Mouse (Mus musculus) v-Abl transformed pro-B cells (cell line): ENCODE data around the gene Hspg2.

Source experiments
- in situ Hi-C, 2 experiments: fragments of 400-800 bp; cut with MboI; formaldehyde crosslinking; loops; one replicate each; pipeline ENCODE4 v1.15.1; 2025; ENCODE audit not compliant: unreplicated experiment in 2 of 2

The Hspg2 gene

GRCm38 (mm10) chr4:137497367-137497766 lies 28.8 kb downstream of the Hspg2 start:
- in situ Hi-C loops = no loop called here

GRCm38 (mm10) chr4:137497892-137498722 lies 29.5 kb downstream of the Hspg2 start:
- in situ Hi-C loops = no loop called here

- in situ Hi-C loops = no loop called here
Observed at GRCm38 (mm10) chr4:137498882-137499583, 30.5 kb downstream of the Hspg2 start.

GRCm38 (mm10) chr4:137500149-137500548 lies 31.6 kb downstream of the Hspg2 start:
- in situ Hi-C loops = no loop called here

- in situ Hi-C loops = no loop called here
Observed at GRCm38 (mm10) chr4:137500953-137501352, 32.4 kb downstream of the Hspg2 start.

GRCm38 (mm10) chr4:137502183-137502582 lies 33.6 kb downstream of the Hspg2 start:
- in situ Hi-C loops = no loop called here

- in situ Hi-C loops = no loop called here
Observed at GRCm38 (mm10) chr4:137502801-137503200, 34.2 kb downstream of the Hspg2 start.

- in situ Hi-C loops = no loop called here
Observed at GRCm38 (mm10) chr4:137503509-137503971, 35.0 kb downstream of the Hspg2 start.

- in situ Hi-C loops = no loop called here
Observed at GRCm38 (mm10) chr4:137506629-137507028, 38.1 kb downstream of the Hspg2 start.

- in situ Hi-C loops = no loop called here
Observed at GRCm38 (mm10) chr4:137509528-137509927, 41.0 kb downstream of the Hspg2 start.

GRCm38 (mm10) chr4:137510021-137510696 lies 41.6 kb downstream of the Hspg2 start:
- in situ Hi-C loops = no loop called here

GRCm38 (mm10) chr4:137512897-137513296 lies 44.3 kb downstream of the Hspg2 start:
- in situ Hi-C loops = no loop called here

- in situ Hi-C loops = no loop called here
Observed at GRCm38 (mm10) chr4:137517989-137518691, 49.6 kb downstream of the Hspg2 start.

- in situ Hi-C loops = no loop called here
Observed at GRCm38 (mm10) chr4:137518746-137519145, 50.2 kb downstream of the Hspg2 start.

GRCm38 (mm10) chr4:137520346-137520745 lies 51.8 kb downstream of the Hspg2 start:
- in situ Hi-C loops = no loop called here

- in situ Hi-C loops = no loop called here
Observed at GRCm38 (mm10) chr4:137521966-137522365, 53.4 kb downstream of the Hspg2 start.

- in situ Hi-C loops = no loop called here
Observed at GRCm38 (mm10) chr4:137525426-137525825, 56.9 kb downstream of the Hspg2 start.

- in situ Hi-C loops = no loop called here
Observed at GRCm38 (mm10) chr4:137527368-137527767, 58.8 kb downstream of the Hspg2 start.

GRCm38 (mm10) chr4:137527872-137528271 lies 59.3 kb downstream of the Hspg2 start:
- in situ Hi-C loops = no loop called here

GRCm38 (mm10) chr4:137540356-137540755 lies 71.8 kb downstream of the Hspg2 start:
- in situ Hi-C loops = no loop called here

- in situ Hi-C loops = no loop called here
Observed at GRCm38 (mm10) chr4:137542968-137543367, 74.4 kb downstream of the Hspg2 start.
